Mouse (Mus musculus) spleen, postnatal 14 days (tissue): ENCODE results near the gene Cars2.
"Not testable (repeated sequence)": the region's sequence is repeated elsewhere in the genome, so short reads cannot be mapped to it uniquely, and the experiment has no call there.

Experiments
- DNase-seq, 2 experiments: peaks; one replicate each; pipeline ENCODE4 v3.0.0; 2021 to 2022; ENCODE audit warnings: low spot score in 2 of 2

Gene Cars2

DNA sequence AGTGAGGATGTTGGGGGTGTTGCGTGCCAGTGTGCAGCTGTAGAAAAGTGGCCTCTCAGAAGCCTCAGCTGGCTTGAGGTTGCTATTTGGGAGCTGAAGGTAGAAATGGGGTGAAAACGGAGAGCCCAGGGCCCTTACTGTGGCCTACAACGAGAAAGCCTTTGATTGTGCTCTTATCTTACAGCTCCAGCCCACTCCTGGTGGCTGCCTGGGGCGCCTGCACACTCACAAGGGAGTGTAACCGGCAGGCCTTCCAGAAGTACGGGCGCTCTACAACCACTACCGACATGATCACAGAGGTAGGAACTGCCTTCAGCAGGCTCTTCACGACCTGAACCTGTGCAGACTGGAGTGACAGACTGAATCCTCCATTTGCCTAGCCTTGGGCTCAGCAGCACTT lies 37.9 kb downstream of the Cars2 start:
- no peak for DNase-seq

- DNase-seq = no peak
Observed at GRCm38 (mm10) chr8:11510971-11511370, 39.6 kb downstream of the Cars2 start.

GRCm38 (mm10) chr8:11508880-11509279 lies 41.7 kb downstream of the Cars2 start:
- no peak for DNase-seq

DNA sequence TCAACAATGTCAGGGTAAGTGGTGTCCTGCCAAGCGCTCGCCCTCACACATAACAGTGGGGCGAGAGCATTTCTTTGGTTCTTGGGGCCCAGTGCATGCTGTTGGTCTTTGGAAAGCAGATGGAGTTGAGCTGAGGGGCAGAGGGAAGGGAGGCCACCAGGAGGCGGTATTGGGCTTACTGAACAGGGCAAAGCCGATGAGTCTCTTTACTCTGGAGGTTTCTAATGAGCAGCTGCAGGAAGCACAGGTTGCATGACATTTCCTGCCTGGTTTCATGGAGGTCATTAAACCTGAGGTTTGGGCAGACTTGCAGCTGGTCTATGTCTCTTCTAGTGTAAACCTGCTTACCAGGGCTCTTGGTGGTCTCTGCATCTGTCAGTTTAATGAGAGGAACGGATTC lies 43.8 kb downstream of the Cars2 start:
- DNase-seq = peak; percentile 33 to 62

DNA sequence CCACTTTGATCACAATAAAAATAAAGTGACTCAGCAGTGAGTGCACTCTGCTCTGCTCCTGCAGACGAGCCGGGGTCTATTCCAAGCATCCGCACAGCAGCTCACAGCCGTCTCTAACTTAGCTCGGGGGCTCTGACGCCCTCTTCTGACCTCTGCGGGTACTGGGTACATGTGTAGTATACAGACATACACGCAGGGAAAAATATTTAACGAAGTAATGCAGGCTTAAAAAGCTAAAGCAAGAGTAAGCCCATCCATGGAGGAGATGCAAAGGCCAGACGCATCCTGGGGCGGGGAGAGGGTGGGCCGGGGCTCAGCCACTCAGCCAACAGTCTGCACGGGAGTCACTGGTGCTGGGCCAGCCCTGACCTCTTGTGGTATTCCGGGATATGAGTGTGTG lies 44.5 kb downstream of the Cars2 start:
- DNase-seq = no peak

DNA sequence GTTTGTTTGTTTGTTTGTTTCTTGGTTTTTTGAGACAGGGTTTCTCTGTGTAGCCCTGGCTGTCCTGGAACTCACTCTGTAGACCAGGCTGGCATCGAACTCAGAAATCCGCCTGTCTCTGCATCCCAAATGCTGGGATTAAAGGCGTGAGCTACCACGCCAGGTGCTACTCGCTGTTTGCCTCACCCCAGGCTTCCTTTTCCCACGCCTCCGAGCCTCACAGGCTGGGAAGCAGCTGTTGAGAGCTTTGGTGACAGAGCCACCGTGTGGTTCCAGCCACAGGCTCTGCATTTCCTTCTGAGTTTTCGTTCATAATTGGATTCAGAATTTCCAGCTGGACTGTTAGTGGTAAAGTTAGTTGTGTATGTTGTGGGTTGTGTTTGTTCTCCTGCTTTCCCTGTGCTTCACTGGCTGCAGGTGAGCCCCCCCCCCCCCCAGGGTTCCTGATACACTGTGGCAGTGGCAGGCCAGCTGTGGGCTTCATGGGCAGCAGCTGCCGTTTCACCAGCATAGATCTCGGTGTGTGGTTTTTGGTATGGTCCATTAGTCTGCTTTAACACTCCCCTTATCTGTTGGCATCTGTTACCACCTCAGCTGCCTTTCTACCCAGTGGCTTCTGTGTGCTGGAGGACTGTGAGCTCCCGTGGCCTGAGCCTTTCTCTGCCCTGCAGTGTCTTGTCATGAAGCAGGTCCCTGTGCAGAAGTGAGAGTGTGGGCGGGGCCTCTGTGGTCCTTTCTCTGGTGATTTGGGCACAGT lies 46.9 kb downstream of the Cars2 start:
- DNase-seq = no peak

DNA sequence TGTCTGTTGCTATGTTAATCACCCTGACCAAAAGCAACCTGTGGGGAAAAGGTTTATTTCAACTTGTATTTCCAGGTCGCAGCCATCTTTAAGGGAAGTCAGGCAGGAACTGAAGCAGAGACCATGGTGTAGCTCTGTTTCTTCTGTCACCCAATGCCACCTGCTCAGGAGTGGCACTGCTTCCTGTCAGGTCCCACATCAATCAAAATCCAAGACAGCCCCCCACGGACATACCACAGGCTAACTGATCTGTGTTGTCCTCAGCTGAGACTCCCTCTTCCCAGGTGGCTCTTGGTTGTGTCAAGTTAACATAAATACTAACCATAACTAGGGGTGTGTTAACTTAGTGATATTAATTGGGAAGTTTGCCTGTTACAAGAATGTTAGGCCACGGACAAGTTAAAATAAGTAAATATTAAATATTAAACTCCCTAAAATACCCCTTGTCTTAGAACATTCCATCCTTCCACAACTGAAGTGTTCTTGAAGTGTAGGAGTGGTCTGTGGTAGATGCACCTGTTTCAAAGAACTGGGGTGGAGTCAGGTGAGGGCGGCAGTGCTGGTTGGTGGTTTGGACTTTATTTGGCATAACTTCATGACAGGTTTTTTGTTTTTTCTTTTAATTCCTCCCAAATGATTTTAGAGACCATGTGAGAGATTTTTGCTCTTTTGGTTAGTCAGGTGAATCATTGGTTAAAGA lies 51.6 kb downstream of the Cars2 start:
- no peak for DNase-seq

DNA sequence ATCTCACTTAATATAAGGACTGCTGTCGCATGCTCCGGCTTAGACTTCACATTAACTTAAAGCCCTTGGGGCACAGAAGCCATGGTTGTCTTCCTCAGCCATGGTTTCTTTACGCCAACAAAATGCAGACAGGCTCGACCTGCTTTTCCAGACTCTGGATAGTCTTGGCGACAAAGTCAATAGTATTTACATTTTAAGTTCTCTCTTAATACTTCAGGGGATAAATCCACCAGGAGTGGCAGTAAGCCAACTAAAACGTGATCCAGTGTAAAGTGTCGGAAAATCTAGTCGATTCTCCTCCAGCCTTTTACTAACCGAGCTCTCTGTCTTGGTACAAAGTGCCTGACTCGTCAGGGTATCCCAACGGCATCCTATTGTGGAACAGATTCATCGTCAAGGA lies 52.3 kb downstream of the Cars2 start:
- DNase-seq = no peak

DNA sequence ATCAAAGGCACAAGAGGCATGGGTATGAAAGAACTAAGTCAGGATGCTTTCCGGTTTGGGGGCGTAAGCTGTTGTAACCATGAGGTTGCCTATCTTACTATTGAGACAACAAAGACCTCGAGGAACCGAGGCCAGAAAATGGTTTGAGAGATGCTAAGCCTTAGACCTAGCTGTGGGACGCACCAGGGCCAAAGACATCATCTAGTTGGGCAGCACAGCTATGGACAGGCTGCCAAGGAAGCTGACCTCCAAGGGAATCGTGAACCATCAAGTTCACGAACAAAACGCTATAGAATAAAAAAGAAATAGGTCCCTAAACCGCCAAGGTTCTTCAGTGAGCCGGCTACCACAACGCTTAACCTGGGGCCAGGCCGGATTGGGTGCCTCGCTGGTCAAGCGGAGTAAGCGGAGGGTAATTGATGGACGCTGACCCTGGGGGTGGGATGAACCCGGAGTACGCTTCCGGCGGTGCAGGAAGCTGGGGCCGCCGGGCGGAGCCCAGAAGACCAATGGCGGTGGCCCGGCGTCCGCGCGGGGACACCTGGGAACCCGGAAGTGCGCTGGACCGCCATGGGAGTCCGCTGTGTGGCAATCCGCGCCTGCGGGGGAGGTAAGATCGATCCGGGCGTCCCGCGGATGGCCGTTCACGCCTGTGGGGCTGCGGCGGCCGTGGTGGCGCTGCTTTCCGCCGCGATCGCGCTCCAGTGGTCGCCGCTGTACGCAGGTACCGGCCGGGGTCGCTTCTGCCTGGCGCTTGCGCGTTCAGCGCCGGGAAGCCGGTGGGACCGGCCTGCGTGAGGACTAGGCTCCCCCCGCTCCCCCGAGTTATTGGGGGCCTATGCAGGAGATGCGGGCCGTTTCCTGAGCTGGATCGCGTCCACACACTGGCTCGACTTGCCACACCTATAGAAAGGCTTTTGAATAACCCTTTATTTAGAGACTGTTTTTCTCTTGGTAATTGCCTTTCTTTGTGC lies 53.3 kb downstream of the Cars2 start, which contains the start of gene Naxd:
TSS of gene Naxd (plus strand) at position 490 of the 974 bp plus-strand sequence.
- DNase-seq = peak; percentile 75 to 80

DNA sequence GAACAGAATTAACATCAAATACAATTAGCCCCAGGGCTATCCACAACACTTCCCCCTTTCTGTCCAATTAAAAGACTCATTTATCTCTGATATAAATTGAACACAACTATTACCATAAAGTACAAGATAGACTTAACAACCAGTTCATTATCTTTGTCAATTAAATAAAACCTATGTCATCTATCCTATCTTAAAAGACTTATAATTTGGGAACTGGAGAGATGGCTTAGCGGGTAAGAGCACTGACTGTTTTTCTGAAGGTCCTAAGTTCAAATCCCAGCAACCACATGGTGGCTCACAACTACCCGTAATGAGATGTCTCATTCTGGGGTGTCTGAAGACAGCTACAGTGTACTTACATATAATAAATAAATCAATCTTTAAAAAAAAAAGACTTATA lies 58.2 kb downstream of the Cars2 start:
- not testable (repeated sequence) for DNase-seq

DNA sequence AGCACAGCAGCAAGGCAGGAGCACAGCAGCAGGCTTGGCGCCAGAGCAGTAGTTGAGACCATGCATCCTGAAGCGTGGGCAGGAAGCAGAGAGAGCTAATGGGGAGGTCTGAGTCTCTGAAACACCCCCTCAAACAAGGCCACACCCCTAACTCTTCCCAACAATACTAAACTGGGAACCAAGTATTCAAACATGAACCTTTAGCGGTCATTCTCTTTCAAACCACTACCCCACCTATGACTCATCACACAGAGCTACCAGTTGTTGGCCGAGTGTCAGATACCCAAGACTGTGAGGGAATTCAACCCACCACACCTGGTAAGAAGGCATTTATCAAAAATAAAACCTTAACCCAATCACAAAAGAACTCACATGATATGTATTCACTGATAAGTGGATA lies 63.4 kb downstream of the Cars2 start:
- no peak for DNase-seq

DNA sequence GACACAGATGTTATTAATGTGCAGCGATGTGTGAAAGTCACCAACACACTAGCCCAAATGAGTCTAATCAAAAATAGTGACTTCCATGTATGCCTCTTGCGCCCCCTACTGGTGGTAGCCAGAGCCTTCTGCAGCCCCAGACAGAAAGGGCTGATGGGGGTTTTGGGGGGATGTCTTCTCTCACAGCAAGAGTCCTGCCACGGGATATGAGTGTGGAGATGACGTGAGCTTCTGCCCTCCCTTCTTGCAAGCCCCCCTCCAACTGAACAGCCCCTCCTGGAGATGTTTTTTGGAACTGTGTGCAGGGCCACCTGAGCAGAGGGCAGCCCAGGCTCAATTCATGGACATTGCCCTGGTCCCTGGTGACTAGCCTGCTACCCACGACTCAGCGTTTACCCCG lies 64.4 kb downstream of the Cars2 start:
- DNase-seq = peak in 1 of 2 experiments; percentile 61

DNA sequence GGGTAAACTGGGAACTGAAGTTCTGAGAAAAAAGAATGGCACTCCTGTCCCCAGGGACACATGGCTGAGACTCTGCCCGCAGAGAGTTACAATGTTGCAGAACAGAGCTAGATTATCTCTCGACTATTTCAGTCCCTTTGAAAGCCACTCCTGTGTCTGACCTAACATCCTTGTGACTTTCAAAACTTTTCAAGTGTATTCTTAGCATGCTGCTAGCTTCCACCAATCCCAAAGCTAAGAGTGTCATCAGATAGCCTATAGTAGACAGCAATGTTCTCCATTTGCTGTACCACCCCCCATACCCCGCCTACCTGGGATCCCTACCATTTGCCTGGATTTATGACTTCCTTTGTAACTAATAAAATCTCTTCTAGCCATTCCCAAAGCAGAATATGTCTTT lies 68.0 kb downstream of the Cars2 start:
- DNase-seq = no peak

GRCm38 (mm10) chr8:11481876-11482275 lies 68.7 kb downstream of the Cars2 start:
- DNase-seq = no peak

GRCm38 (mm10) chr8:11479591-11479990 lies 71.0 kb downstream of the Cars2 start:
- DNase-seq = no peak

DNA sequence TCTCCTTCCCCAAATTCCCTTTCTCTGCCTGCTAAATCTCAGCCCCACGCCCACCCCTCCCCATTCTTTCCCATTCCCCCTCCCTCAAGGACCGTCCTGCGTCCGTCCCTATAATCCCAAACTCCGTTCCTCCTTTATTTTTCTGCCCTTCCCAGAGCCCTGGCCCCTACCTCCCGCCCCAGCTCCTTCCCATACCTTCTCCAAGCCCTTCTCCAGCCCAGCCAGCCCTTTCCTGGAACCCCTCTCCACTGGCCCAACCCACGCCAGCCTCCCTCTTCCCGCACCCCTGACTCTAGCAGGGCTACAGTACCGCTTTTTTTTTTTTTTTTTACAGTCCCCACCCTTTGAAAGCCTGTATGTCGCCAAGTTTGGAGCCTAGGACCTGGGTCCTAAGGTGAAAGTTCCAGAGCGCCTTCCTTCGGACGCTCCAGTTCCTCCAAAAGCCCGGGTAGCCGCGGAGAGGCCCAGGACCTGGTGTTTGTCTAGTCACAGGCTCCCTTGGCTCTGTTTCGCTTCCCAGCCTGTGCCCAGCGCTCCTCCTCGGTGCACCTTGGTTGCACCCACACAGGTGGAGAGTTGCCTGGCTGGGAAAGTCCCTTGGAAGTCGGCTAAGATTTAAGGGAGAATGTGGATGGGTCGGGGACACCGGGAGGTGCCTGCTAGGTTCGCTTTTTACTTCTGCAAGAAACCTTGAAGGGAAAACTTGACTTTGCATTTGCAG lies 71.6 kb downstream of the Cars2 start:
- DNase-seq = no peak

GRCm38 (mm10) chr8:11477811-11478761 lies 72.5 kb downstream of the Cars2 start, which contains the start of gene Rab20:
Gene Rab20 (minus strand): TSS chr8:11478710.
- DNase-seq = no peak

DNA sequence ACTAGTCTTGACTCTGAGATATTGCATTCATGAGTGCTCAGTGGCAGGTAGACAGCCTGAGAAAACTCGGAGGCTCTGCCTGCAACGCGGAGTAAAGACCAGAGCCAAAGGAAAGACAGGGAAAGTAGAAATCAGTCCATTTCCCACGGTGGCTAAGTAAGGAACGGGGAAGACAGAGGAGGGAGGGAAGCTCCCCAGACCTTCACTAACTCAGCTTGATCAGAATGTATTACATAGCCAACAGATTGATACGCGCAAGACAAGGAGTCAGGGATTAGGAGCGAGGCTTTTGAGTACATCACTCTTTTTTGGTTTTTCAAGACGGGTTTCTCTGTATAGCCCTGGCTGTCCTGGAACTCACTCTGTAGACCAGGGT lies 73.4 kb downstream of the Cars2 start:
- no peak for DNase-seq

GRCm38 (mm10) chr8:11476338-11477177 lies 74.0 kb downstream of the Cars2 start:
- no peak for DNase-seq
